Mouse (Mus musculus): ENCODE measurements around the gene Ppp1r9b. TPM values are rescaled to one million over a fixed set of nuclear protein-coding genes. Genes with fewer than 3 reads are reported as not detected.
A peak's percentile ranks its signal among the peaks of the same experiment; 100 is the strongest.

Ppp1r9b gene
- polyA plus RNA-seq, 1 experiment, result 42.4 TPM

- H3K4me3 ChIP-seq, result peak overlapping the region; percentile 46
- no peaks in the 10 kb centered on the region for H3K27me3 ChIP-seq (ENCODE audit: control insufficient read depth, insufficient read depth, insufficient read length)
- H3ac ChIP-seq (ENCODE audit: control insufficient read depth, insufficient read length), result peak overlapping the region; percentile 68
- TF ChIP-seq POLR2AphosphoS2 (IDR thresholded peaks at IDR 0.05; ENCODE audit: insufficient read length, low read depth) (peak; percentile 37), MYOG (IDR thresholded peaks at IDR 0.05; ENCODE audit: control insufficient read depth in 1 of 3, insufficient read depth in 1 of 3, insufficient read length in 2 of 3, low read depth in 2 of 3) (no peak)
- H3K36me3 ChIP-seq (ENCODE audit: control insufficient read depth, insufficient read depth), result peaks cover 15% of the 10 kb centered on the region
- peaks cover 44% of the 10 kb centered on the region for H3K79me2 ChIP-seq (ENCODE audit: control insufficient read depth, insufficient read depth)
- H3K4me2 ChIP-seq (ENCODE audit: low read depth), result peak overlapping the region; percentile 99
Observed at GRCm38 (mm10) chr11:94992480-94992753, 1.6 kb downstream of the Ppp1r9b start.

GRCm38 (mm10) chr11:94992754-94993606 lies 2.1 kb downstream of the Ppp1r9b start:
- Histone ChIP-seq H3K79me2 (ENCODE audit: control insufficient read depth, insufficient read depth) (peaks cover 44% of the 10 kb centered on the region), H3K4me3 (peak overlapping the region; percentile 46), H3K27me3 (ENCODE audit: control insufficient read depth, insufficient read depth, insufficient read length) (no peaks in the 10 kb centered on the region), H3ac (ENCODE audit: control insufficient read depth, insufficient read length) (peak overlapping the region; percentile 68), H3K36me3 (ENCODE audit: control insufficient read depth, insufficient read depth) (peaks cover 15% of the 10 kb centered on the region), H3K4me2 (ENCODE audit: low read depth) (peak overlapping the region; percentile 99)
- TF ChIP-seq USF1 (IDR thresholded peaks at IDR 0.05; ENCODE audit: low read depth) (peak; percentile 2), POLR2AphosphoS2 (IDR thresholded peaks at IDR 0.05; ENCODE audit: insufficient read length, low read depth) (peak; percentile 54), TCF3 (IDR thresholded peaks at IDR 0.05; ENCODE audit: insufficient read length, low read depth) (no peak), TCF12 (IDR thresholded peaks at IDR 0.05; ENCODE audit: insufficient read depth, poor library complexity, severe bottlenecking) (no peak), MYOG (IDR thresholded peaks at IDR 0.05; ENCODE audit: control insufficient read depth in 1 of 3, insufficient read depth in 1 of 3, insufficient read length in 2 of 3, low read depth in 2 of 3) (peak in 1 of 3 experiments; percentile 46), POLR2A (IDR thresholded peaks at IDR 0.05; ENCODE audit: insufficient read length, low read depth) (peak; percentile 35), MYOD1 (IDR thresholded peaks at IDR 0.05; ENCODE audit: control insufficient read depth in 1 of 3, insufficient read length in 2 of 3, low read depth in 2 of 3) (peak in 1 of 3 experiments; percentile 32), MAX (IDR thresholded peaks at IDR 0.05; ENCODE audit: low read depth) (peak; percentile 48)

- H3K36me3 ChIP-seq (ENCODE audit: control insufficient read depth, insufficient read depth), result peaks cover 15% of the 10 kb centered on the region
- no peaks in the 10 kb centered on the region for H3K27me3 ChIP-seq (ENCODE audit: control insufficient read depth, insufficient read depth, insufficient read length)
- peaks cover 44% of the 10 kb centered on the region for H3K79me2 ChIP-seq (ENCODE audit: control insufficient read depth, insufficient read depth)
- TF ChIP-seq E2F4 (IDR thresholded peaks at IDR 0.05; ENCODE audit: insufficient read depth), result no peak
- no peak for TF ChIP-seq TCF3 (IDR thresholded peaks at IDR 0.05; ENCODE audit: insufficient read length, low read depth)
- no peak for TF ChIP-seq USF1 (IDR thresholded peaks at IDR 0.05; ENCODE audit: low read depth)
- TF ChIP-seq MAX (IDR thresholded peaks at IDR 0.05; ENCODE audit: low read depth), result no peak
- TF ChIP-seq POLR2A (IDR thresholded peaks at IDR 0.05; ENCODE audit: insufficient read length, low read depth), result no peak
- no peak overlapping the region for H3ac ChIP-seq (ENCODE audit: control insufficient read depth, insufficient read length)
- peak overlapping the region; percentile 46 for H3K4me3 ChIP-seq
- H3K4me2 ChIP-seq (ENCODE audit: low read depth), result peak overlapping the region; percentile 99
Observed at GRCm38 (mm10) chr11:94994208-94994814, 3.5 kb downstream of the Ppp1r9b start.

GRCm38 (mm10) chr11:94994947-94995772 lies 4.3 kb downstream of the Ppp1r9b start:
- Histone ChIP-seq H3K4me2 (ENCODE audit: low read depth) (peak overlapping the region; percentile 99), H3K4me3 (no peak overlapping the region), H3ac (ENCODE audit: control insufficient read depth, insufficient read length) (no peak overlapping the region), H3K79me2 (ENCODE audit: control insufficient read depth, insufficient read depth) (peaks cover 44% of the 10 kb centered on the region), H3K36me3 (ENCODE audit: control insufficient read depth, insufficient read depth) (peaks cover 15% of the 10 kb centered on the region), H3K27me3 (ENCODE audit: control insufficient read depth, insufficient read depth, insufficient read length) (no peaks in the 10 kb centered on the region)
- TF ChIP-seq CEBPB (IDR thresholded peaks at IDR 0.05; ENCODE audit: insufficient read depth, poor library complexity, severe bottlenecking), result no peak
- TF ChIP-seq TCF12 (IDR thresholded peaks at IDR 0.05; ENCODE audit: insufficient read depth, poor library complexity, severe bottlenecking), result no peak
- no peak for TF ChIP-seq MYOG (IDR thresholded peaks at IDR 0.05; ENCODE audit: control insufficient read depth in 1 of 3, insufficient read depth in 1 of 3, insufficient read length in 2 of 3, low read depth in 2 of 3)
- no peak for TF ChIP-seq REST (IDR thresholded peaks at IDR 0.05; ENCODE audit: insufficient read depth, insufficient read length)
- no peak for TF ChIP-seq POLR2AphosphoS2 (IDR thresholded peaks at IDR 0.05; ENCODE audit: insufficient read length, low read depth)
- no peak for TF ChIP-seq MYOD1 (IDR thresholded peaks at IDR 0.05; ENCODE audit: control insufficient read depth in 1 of 3, insufficient read length in 2 of 3, low read depth in 2 of 3)
- no peak for TF ChIP-seq POLR2A (IDR thresholded peaks at IDR 0.05; ENCODE audit: insufficient read length, low read depth)
- TF ChIP-seq TCF3 (IDR thresholded peaks at IDR 0.05; ENCODE audit: insufficient read length, low read depth), result no peak
- TF ChIP-seq MAX (IDR thresholded peaks at IDR 0.05; ENCODE audit: low read depth), result no peak
- TF ChIP-seq USF1 (IDR thresholded peaks at IDR 0.05; ENCODE audit: low read depth), result no peak
- TF ChIP-seq E2F4 (IDR thresholded peaks at IDR 0.05; ENCODE audit: insufficient read depth), result no peak
- no peak for TF ChIP-seq SRF (IDR thresholded peaks at IDR 0.05; ENCODE audit: control insufficient read depth, insufficient read length, low read depth)
